Mouse (Mus musculus) ES-Bruce4 (cell line): Measurements from ENCODE around the gene Spink2.

ENCODE experiments used
- CTCF ChIP-seq: IDR thresholded peaks from one replicate; pipeline ENCODE4 v1.8.1; 2011; ENCODE audit warnings: low read depth, low read length
- EP300 ChIP-seq: IDR thresholded peaks from 2 replicates; pipeline ENCODE4 v1.6.1; 2011; ENCODE audit warnings: low read depth, low read length; ENCODE audit not compliant: insufficient read depth

- TF ChIP-seq CTCF = no peak
- no peak for TF ChIP-seq EP300
Measured at GRCm38 (mm10) chr5:77253154-77253553, 41.9 kb upstream of the Spink2 start.
